Mouse (Mus musculus) left cerebral cortex, postnatal 4 days (tissue): ENCODE measurements around the gene Dpy19l3. TPM values are rescaled to one million over a fixed set of nuclear protein-coding genes. Genes with fewer than 3 reads are reported as not detected.

Source experiments
- DNase-seq: peaks from one replicate; pipeline ENCODE4 v3.0.0-alpha.2; 2022
- intact Hi-C: fragments of 180-260 bp; cut with DNase I; formaldehyde crosslinking; loops from one replicate; pipeline ENCODE4 v1.15.1; 2025
- total RNA-seq, 2 experiments: library from RNA; stranded (reverse); gene quantifications; 2 replicates each; pipeline ENCODE4 v1.2.3; 2021

Dpy19l3 gene
- total RNA-seq = 10 to 100 TPM; 61.0 to 65.0 TPM

GRCm38 (mm10) chr7:35754033-35754885 lies at the start of gene Dpy19l3:
Dpy19l3 (minus strand) TSS chr7:35754454.
- DNase-seq = peak; percentile 90
- intact Hi-C loops = loop anchor here (5.0 kb wide), 1 partner anchor 82 kb away; no protein-coding TSS in a partner anchor

DNA sequence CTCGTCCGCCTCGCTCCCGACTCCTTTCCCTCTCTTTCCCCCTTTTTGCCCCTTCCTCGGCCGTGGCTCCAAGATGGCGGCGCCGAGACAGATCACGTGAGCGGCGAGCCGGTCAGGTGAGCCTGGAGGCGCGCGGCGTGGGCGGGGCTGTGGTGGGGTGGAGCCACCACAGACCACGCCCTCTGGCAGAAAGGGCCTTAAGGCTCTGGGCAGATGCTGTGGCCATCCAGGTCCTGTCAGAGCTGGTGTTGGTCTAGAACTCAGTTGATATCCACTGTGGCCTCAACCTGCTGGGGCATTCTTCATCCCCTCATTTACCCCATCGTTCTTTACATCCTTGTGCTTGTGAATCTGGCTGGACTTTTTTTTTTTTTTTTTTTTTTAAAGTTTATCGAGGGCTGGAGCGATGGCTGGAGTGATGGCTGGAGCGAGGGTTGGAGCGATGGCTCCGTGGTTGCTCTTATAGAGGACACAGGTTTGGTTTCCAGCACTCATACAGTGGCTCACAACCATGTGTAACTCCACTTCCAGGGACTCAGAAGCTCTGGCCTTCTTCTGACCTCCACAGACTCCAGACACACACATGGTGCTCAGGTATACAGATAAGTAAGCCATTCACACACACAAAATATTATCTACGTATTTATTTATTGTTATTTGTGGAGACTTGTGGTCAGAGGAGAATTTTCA lies 48.8 kb upstream of the Dpy19l3 start, which contains the start of gene Zfp507:
Zfp507 (minus strand) TSS at position 98 of the 690 bp plus-strand sequence.
- intact Hi-C loops = no loop called here
- peak; percentile 94 for DNase-seq

GRCm38 (mm10) chr7:35802201-35802905 lies 48.1 kb upstream of the Dpy19l3 start:
- DNase-seq = peak; percentile 5
- intact Hi-C loops = no loop called here

GRCm38 (mm10) chr7:35796123-35796522 lies 41.9 kb upstream of the Dpy19l3 start:
- intact Hi-C loops = no loop called here
- no peak for DNase-seq

- DNase-seq = no peak
- intact Hi-C loops = no loop called here
Measured at GRCm38 (mm10) chr7:35794145-35794664, 40.0 kb upstream of the Dpy19l3 start.

DNA sequence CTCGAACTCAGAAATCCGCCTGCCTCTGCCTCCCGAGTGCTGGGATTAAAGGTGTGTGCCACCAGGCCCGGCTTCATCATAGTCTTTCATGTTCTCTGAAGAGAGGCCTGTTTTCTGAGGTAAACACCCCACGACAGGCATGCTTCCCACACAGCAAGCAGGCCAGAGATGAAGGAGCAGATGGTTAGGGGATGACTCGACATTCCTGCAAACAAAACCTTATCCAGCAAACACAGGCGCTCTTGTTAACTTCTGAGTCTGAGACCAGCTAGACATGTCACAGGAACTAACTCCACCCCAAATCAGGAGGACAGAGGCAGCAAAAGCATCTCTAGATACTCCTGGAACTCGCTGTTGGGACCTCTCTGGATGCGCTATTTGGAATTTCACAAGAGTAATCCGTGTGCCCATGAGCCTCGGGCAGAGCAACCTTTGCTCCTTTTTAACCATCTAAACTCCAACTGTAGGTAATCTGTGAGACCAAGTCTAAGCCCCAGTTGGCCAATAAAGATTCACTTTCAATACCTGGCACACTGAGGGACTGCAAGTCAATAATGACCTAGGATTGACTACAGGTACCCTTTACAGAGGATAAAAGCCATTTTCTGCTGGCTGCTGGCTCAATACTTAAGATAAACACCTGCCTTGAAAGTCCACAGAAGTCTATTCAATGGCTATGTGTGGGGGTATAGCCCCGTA lies 38.0 kb upstream of the Dpy19l3 start:
- no peak for DNase-seq
- intact Hi-C loops = no loop called here

- intact Hi-C loops = no loop called here
Measured at GRCm38 (mm10) chr7:35790926-35791325, 36.7 kb upstream of the Dpy19l3 start.

DNA sequence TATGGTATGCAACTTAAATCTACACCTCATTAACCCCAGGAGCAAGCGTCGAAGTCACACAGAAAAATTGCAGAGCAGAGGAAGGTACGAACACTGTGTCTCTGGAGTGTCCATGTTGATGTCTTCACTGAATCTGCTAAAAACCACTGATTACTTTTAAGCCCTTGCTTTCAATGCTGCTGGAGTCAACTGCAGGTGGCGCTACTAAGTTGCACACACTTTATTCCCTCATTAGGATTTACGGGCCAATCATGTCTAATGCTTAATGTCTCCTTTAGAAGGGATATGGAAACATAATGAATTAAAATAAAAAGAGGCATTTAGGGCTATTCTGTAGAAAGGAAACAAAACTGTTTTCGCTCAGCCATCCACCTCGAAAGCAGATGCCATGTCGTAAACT lies 35.9 kb upstream of the Dpy19l3 start:
- DNase-seq = peak; percentile 25
- intact Hi-C loops = no loop called here

More at GRCm38 (mm10) chr7:35790926-35791325, 36.7 kb upstream of the Dpy19l3 start:
- DNase-seq = no peak

DNA sequence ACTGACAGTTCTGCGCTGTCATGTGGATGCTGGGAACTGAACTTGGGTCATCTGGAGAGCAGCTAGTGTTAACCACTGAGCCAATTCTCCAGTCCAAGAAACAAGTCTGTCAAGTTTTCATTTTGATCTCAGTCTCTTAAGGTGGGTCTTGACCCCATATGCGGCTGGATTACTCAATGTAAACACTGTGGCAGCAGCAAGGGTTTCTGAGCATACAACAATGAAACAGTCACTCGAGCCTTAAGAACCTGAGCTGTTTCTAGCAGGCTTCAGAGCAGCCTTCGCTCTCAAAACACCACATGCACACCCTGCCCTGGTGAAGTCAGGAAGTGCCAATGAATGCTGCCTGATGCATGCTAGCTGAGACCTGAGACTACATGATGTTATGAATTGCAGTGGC lies 31.3 kb upstream of the Dpy19l3 start:
- no peak for DNase-seq
- intact Hi-C loops = no loop called here

- DNase-seq = no peak
- intact Hi-C loops = no loop called here
Measured at GRCm38 (mm10) chr7:35782252-35782651, 28.0 kb upstream of the Dpy19l3 start.

DNA sequence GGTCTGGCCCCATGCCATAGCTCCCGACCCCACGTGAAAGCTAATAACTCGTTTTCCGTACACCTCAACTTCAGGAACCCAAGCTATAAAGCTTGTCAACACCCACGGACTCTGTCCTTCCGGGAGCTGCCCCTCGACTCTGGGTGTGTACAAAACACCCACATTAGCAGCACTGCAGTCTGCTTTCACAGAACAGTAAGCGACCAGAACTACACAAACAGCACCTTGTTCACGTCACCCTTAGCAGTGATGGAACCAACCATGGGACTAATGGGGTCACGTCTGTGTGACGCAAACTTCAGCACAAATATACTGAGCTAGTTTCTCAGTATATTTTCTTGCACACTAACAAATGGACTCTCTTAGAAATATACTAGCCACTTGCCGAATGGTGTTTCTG lies 19.9 kb upstream of the Dpy19l3 start:
- intact Hi-C loops = no loop called here
- DNase-seq = no peak

DNA sequence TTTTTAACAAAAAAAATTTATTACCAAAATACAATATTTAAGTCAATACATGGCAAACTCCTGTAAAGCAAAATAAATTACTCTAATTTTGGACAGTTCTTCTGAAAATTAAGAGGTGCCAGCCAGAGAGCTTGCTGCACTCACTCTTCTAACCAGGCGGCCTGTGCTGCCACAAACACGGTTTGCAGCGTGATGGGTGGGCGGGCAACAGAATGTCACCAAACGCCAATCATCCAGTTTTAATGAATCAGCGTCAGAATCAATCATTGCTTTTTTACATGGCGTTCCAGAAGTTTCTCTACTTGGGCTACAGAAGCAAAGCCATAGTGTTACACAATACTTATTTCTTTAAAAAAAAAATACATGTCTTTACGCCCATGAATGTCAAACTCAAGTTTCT lies 18.1 kb upstream of the Dpy19l3 start:
- no peak for DNase-seq
- intact Hi-C loops = no loop called here

- intact Hi-C loops = no loop called here
- no peak for DNase-seq
Measured at GRCm38 (mm10) chr7:35771106-35771505, 16.9 kb upstream of the Dpy19l3 start.

GRCm38 (mm10) chr7:35770122-35770521 lies 15.9 kb upstream of the Dpy19l3 start:
- no peak for DNase-seq
- intact Hi-C loops = no loop called here

- intact Hi-C loops = no loop called here
- no peak for DNase-seq
Measured at GRCm38 (mm10) chr7:35764461-35764860, 10.2 kb upstream of the Dpy19l3 start.

DNA sequence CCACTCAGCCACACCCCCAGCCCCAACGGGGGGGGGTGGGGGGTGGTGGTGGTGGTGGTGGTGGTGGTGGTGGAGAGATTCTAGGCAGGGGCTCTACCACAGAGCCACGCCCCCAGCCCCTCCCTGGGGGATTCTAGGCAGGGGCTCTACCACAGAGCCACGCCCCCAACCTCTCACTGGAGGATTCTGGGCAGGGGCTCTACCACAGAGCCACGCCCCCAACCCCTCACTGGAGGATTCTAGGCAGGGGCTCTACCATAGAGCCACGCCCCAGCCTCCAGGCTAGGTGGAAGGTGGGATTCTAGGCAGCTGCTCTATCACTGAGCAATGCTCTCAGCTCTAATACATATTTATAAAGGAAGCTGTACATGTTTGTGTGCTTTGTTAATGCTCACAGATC lies 7.5 kb upstream of the Dpy19l3 start:
- DNase-seq = no peak
- intact Hi-C loops = no loop called here

GRCm38 (mm10) chr7:35759602-35760001 lies 5.3 kb upstream of the Dpy19l3 start:
- intact Hi-C loops = no loop called here
- DNase-seq = peak; percentile 31

- no peak for DNase-seq
- intact Hi-C loops = no loop called here
Measured at GRCm38 (mm10) chr7:35756510-35757440, 2.5 kb upstream of the Dpy19l3 start.

- no peak for DNase-seq
- intact Hi-C loops = loop anchor here (5.0 kb wide), 1 partner anchor 83 kb away; no protein-coding TSS in a partner anchor
Measured at GRCm38 (mm10) chr7:35754886-35755168, 573 bp upstream of the Dpy19l3 start.
